Mouse (Mus musculus) urinary bladder, postnatal 0 days (tissue): Measurements from ENCODE around the gene Arfrp1. TPM values are rescaled to one million over a fixed set of nuclear protein-coding genes. Genes with fewer than 3 reads are reported as not detected.

Experiments used
- polyA plus RNA-seq: library from polyadenylated mRNA; unstranded; fragments of >200 nt; fragmentation: Nextera tagmentation; extraction: Ambion mirVana; gene quantifications from 2 replicates; pipeline ENCODE4 v1.2.1, GENCODE M21; 2015

The Arfrp1 gene
- 34.8 and 36.7 TPM in 2 replicates for polyA plus RNA-seq

DNA sequence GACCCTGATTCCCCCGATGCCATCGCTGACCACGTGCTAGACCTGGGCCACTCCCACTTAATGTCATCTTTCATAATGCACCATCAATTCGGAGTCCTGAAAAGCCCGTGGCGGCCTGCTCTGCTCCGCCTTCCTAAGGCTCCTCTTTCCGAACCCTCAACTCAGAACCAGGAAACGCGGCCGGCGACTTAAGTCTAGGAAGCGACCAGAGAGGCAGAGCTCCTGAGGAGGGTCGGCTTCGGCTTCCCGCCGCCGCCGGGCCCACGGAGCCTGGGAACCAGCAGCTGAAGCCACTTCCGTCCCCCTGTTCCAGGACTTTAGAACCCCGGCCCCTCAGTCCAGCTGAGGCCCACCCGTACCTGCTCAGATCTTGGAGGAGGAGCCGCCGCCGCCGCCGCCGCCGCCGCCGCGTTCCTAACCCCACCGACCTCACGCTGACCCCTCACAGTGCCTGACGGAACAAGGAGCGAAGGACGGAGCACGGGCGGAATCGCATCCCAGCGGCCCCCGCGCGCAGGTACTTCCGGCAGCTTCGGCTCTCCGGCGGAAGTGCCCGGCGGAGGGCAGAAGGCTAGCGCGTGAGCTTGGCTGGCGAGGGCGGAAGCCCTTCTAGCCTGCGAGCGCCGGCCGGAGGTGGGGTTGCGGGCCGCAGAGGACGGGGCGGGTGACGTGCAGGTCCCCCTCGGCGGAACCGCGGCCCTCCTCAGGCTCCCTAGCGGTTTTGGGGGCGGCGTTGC, at the start of gene Arfrp1, which contains the start of gene Zgpat:
Gene Arfrp1, minus strand, starts transcription at position 545 of the 737 bp plus-strand sequence.
Gene Zgpat, plus strand, starts transcription at position 69 of the 737 bp plus-strand sequence.

DNA sequence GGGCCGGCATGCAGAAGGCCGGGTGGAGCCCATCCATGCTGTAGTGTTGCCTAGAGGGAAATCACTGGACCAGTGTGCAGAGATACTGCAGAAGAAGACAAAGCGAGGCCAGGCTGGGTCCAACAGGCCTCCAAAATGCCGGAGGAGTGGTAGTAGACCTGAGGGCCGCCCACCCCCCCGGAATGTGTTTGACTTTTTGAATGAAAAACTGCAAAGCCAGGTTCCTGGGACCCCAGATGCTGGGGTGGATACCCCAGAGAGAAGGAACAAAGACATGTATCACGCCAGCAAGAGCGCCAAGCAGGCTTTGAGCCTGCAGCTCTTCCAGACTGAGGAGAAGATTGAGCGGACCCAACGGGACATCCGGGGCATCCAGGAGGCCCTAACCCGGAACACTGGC, 14.6 kb upstream of the Arfrp1 start, which contains the start of gene Lime1:
Gene Lime1, plus strand, starts transcription at position 301 of the 400 bp plus-strand sequence.

DNA sequence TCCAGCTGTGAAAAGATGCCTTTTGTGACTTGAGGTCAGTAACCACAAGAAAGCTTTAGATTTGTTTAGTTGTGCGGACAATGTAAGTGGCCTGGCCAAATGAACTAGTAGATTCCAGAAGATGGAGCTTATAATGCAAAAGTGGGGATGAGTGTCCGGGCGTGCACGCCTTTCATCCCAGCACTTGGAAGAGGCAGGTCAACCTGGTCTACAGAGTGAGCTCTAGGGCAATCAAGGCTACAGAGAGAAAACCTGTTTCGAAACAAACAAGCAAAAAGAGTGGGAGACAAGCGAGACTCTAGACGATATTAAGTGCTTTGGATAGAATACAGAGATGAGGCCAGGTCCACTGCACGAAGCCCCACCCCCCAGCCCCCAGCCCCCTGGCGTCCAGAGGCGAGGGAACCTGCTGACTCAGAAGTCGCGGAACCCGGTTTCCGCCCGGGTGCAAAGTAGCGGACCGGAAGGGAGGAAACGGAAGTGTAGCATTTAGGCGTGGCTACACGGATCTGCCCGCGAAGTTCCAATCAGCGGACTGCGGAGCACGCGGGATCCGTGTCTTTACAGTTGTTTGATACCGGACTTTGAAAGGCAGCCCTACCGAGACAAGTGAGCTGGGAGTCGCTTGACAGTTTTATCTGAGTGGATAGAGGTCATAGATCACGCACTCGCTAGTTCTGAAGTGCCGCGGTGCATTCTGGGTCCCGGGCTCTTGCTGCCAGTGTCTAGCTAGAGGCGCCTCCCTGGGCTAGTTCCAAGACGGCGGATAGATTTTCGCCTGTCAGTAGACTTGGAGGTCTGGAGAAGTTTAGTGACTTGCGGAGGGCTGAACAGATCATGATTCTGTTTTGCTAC, 45.7 kb downstream of the Arfrp1 start, which contains the start of gene Rtel1:
Gene Rtel1, plus strand, starts transcription at position 492 of the 855 bp plus-strand sequence.

DNA sequence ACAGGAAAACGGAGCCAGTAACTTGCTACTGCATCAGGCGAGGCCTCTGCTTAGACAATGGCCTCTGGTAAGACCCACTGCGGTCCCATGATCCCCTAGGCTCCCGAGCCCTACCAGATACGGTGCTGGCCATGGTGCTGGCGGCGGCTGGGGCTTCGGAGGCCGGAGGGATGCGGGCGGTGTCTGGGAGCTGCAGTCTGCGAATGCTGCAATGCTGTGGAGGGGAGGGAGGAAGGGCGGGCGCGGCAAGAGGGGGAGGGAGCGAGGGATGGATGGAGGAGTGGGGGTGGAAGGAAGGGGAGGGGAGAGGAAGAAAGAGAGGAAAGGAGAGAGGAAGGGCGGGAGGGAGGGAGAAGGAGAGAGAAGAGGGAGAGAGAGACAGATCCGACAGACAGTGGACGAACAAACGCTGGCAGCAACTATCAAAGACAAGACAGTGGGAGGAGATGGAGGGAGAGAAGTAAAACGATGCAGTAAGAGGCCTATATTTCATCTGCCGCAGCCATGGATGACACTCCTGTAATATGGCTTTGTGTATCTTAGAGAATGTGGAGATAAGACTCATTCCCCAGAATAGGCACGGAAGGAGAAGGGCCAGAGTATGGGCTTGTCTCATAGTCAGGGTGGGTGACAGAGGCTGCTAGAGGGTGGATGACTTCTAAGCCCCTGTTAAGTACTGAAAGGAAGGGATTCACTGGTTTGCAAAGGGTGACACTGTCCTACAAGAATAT, 51.0 kb downstream of the Arfrp1 start, which contains the start of gene Stmn3:
Gene Stmn3, minus strand, starts transcription at position 421 of the 731 bp plus-strand sequence.

Other genes starting within 250 kb of the Arfrp1 start
- gene Kcnq2, start 230.1 kb downstream of the Arfrp1 start, polyA plus RNA-seq: not detected in 2 replicates
- not detected in 2 replicates for gene Eef1a2, start 208.4 kb downstream of the Arfrp1 start, polyA plus RNA-seq
- 150 and 173 TPM in 2 replicates for gene Ppdpf, start 178.2 kb downstream of the Arfrp1 start, polyA plus RNA-seq
- not detected in 2 replicates for gene Ptk6, start 162.6 kb downstream of the Arfrp1 start, polyA plus RNA-seq
- gene Srms, start 152.2 kb downstream of the Arfrp1 start, polyA plus RNA-seq: 0.07 and 0.10 TPM in 2 replicates
- gene Fndc11, start 145.4 kb downstream of the Arfrp1 start, polyA plus RNA-seq: 0.13 TPM in 1 of 2 replicates, not detected in the other
- 0.99 and 1.0 TPM in 2 replicates for gene Helz2, start 123.4 kb downstream of the Arfrp1 start, polyA plus RNA-seq
- 5.9 and 6.1 TPM in 2 replicates for gene Gmeb2, start 77.4 kb downstream of the Arfrp1 start, polyA plus RNA-seq
- 0.92 and 1.1 TPM in 2 replicates for gene Stmn3, start 50.9 kb downstream of the Arfrp1 start, polyA plus RNA-seq
- gene Rtel1, start 45.7 kb downstream of the Arfrp1 start, polyA plus RNA-seq: 12.9 and 14.1 TPM in 2 replicates
- gene Zgpat, start 476 bp downstream of the Arfrp1 start, polyA plus RNA-seq: 17.2 and 20.0 TPM in 2 replicates
- gene Lime1, start 14.7 kb upstream of the Arfrp1 start, polyA plus RNA-seq: 6.0 and 8.3 TPM in 2 replicates
- 3.0 and 3.7 TPM in 2 replicates for gene Zbtb46, start 94.0 kb upstream of the Arfrp1 start, polyA plus RNA-seq
- not detected in 2 replicates for gene Abhd16b, start 127.8 kb upstream of the Arfrp1 start, polyA plus RNA-seq
- gene Tpd52l2, start 131.7 kb upstream of the Arfrp1 start, polyA plus RNA-seq: 129 and 134 TPM in 2 replicates
- 52.2 and 55.0 TPM in 2 replicates for gene Dnajc5, start 155.1 kb upstream of the Arfrp1 start, polyA plus RNA-seq
- 58.0 and 61.9 TPM in 2 replicates for gene Uckl1, start 219.5 kb upstream of the Arfrp1 start, polyA plus RNA-seq
- gene Prpf6, start 226.5 kb upstream of the Arfrp1 start, polyA plus RNA-seq: 29.1 and 32.2 TPM in 2 replicates
- 24.2 and 27.2 TPM in 2 replicates for gene Zfp512b, start 227.4 kb upstream of the Arfrp1 start, polyA plus RNA-seq
- gene Samd10, start 233.8 kb upstream of the Arfrp1 start, polyA plus RNA-seq: 8.9 and 10.9 TPM in 2 replicates